Mouse (Mus musculus) kidney, embryonic 16.5 days (tissue): ENCODE measurements around the gene Ube2j2. TPM values are rescaled to one million over a fixed set of nuclear protein-coding genes. Genes with fewer than 3 reads are reported as not detected.

Experiments
- ATAC-seq: fragments of 200-750 bp; cut with Nextera tagmentation; 2 replicates; pipeline ENCODE4 v1.8.0; 2017; ENCODE audit warnings: moderate TSS enrichment; ENCODE audit not compliant: low FRiP score, low TSS enrichment
- H3K27ac ChIP-seq: fragments of 300-500 bp; sonication (generic); 2 replicates; pipeline ENCODE4 v1.5.1; 2014; ENCODE audit warnings: low read length
- H3K27me3 ChIP-seq: fragments of 300-500 bp; sonication (generic); 2 replicates; pipeline ENCODE4 v1.6.1; 2014; ENCODE audit warnings: low read length, control low read depth, mixed read lengths; ENCODE audit not compliant: insufficient read depth
- H3K36me3 ChIP-seq: fragments of 300-500 bp; sonication (generic); 2 replicates; pipeline ENCODE4 v1.6.1; 2014; ENCODE audit warnings: low read length, control low read depth, mixed read lengths; ENCODE audit not compliant: insufficient read depth
- H3K4me1 ChIP-seq: fragments of 300-500 bp; sonication (generic); 2 replicates; pipeline ENCODE4 v1.6.1; 2014; ENCODE audit warnings: low read length, control low read depth, mixed read lengths; ENCODE audit not compliant: insufficient read depth
- H3K4me2 ChIP-seq: fragments of 300-500 bp; sonication (generic); replicated peaks from 2 replicates; pipeline ENCODE4 v1.6.1; 2014; ENCODE audit warnings: low read depth, low read length
- H3K4me3 ChIP-seq: fragments of 300-500 bp; sonication (generic); 2 replicates; pipeline ENCODE4 v1.5.1; 2014; ENCODE audit warnings: mild to moderate bottlenecking, low read length
- H3K9ac ChIP-seq: fragments of 300-500 bp; sonication (generic); replicated peaks from 2 replicates; pipeline ENCODE4 v1.6.1; 2014; ENCODE audit warnings: low read length
- H3K9me3 ChIP-seq: fragments of 300-500 bp; sonication (generic); 2 replicates; pipeline ENCODE4 v1.6.1; 2016; ENCODE audit warnings: low read length, control low read depth
- WGBS: fragments of 180-500 bp; shearing (Covaris S2); extraction: QIAGEN DNeasy Blood & Tissue Kit; methylation state at CpG from one replicate; pipeline ENCODE4 v1.1.7; 2014; 5-methylcytosine and 5-hydroxymethylcytosine counted together
- polyA plus RNA-seq: library from polyadenylated mRNA; unstranded; fragments of >200 nt; fragmentation: Nextera tagmentation; extraction: Ambion mirVana; gene quantifications from 2 replicates; pipeline ENCODE4 v1.2.1, GENCODE M21; 2015

Ube2j2 gene
- polyA plus RNA-seq, 1 experiment from 2014 or later = 102 TPM

DNA sequence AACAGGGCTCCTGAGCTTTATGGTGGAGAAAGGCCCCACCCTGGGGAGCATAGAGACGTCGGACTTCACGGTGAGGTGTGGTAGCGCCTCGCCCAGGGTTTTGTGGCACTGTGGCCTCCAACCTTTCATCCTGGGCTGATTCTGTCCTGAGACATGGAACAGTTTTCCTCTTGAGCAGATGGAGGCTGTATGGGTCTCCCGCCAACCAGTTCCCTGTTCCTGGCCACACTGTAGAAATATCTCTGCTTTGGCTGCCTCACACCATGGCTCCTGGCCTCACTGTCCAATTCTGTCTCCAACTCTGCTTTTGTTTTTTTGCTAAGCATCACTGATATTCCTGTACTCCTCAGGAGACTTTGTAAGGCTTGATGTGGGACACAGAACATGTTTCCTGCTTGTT is 11.9 kb downstream of the Ube2j2 start:
- Histone ChIP-seq H3K9ac (no peak overlapping the region), H3K27me3 (no peaks in the 10 kb centered on the region), H3K4me2 (no peak overlapping the region), H3K27ac (no peak overlapping the region), H3K36me3 (peaks cover 56% of the 10 kb centered on the region), H3K4me3 (no peak overlapping the region), H3K9me3 (no peaks in the 10 kb centered on the region), H3K4me1 (no peaks in the 10 kb centered on the region)
- no peak for ATAC-seq
- WGBS = 94% methylated on average over 6 of the region's 6 CpGs

DNA sequence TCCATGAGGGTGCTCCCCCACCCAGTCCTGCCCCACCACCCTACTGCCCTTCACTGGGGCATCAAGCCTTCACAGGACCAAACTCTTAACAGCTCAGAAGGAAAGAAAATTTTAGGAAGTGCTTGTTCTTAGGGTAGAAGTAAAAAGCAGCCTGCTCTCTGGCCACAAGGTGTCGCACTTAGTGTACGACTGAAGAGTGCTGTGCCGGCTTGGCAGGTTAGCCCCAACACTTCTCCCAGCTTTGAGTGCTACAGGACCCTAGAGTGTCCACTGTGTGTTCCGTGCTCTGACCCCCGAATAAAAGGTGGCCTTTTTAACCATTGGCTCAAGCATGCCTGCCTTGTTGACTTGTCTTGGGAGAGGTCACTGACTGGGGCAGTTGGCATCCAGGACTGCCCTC is 15.6 kb downstream of the Ube2j2 start:
- Histone ChIP-seq H3K27me3 (no peaks in the 10 kb centered on the region), H3K4me2 (no peak overlapping the region), H3K9ac (no peak overlapping the region), H3K27ac (no peak overlapping the region), H3K36me3 (peaks cover 34% of the 10 kb centered on the region), H3K9me3 (no peaks in the 10 kb centered on the region), H3K4me3 (no peak overlapping the region), H3K4me1 (peaks cover 23% of the 10 kb centered on the region)
- WGBS = 3% methylated on average over 5 of the region's 5 CpGs
- ATAC-seq = peak; percentile 50

DNA sequence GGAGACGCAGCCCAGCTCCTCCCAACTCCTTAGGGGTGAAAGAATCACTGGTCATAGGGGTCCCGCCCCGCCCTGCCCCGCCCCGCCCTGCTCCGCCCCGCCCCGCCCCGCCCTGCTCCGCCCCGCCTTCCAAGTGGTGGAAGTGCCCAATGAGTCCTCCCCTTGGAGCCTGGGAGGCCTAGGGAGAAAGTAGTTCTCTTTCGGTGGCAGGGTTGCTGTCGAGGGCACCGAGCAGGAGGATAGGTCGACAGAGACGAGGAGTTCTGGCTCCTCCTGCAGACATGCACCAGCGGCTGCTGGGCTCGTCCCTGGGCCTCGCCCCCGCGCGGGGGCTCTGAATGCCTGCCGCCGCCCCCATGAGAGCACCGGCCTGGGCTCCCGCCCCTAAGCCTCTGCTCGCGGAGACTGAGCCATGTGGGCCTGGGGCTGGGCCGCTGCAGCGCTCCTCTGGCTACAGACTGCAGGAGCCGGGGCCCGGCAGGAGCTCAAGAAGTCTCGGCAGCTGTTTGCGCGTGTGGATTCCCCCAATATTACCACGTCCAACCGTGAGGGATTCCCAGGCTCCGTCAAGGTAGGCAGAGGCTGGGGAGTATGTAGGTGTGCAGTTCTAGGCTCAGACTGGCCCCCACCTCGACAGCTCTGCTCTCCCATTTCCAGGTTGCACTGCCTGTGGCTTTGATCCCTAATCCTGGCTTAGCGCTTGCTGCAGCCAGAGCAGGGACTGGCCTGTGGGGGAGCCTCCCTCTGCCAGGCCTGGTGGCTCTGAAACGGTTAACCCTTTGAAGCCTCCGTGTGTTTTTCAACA is 18.7 kb downstream of the Ube2j2 start, which contains the start of gene C1qtnf12:
TSS of gene C1qtnf12 (plus strand) at position 152 of the 805 bp plus-strand sequence.
- Histone ChIP-seq H3K27ac (peak within 1 kb of the TSS; percentile 86), H3K27me3 (no peaks in the 10 kb centered on the region), H3K9ac (peak within 1 kb of the TSS; percentile 75), H3K4me2 (peak within 1 kb of the TSS; percentile 89), H3K36me3 (peaks cover 36% of the 10 kb centered on the region), H3K9me3 (no peaks in the 10 kb centered on the region), H3K4me3 (peak within 1 kb of the TSS; percentile 62), H3K4me1 (peaks cover 23% of the 10 kb centered on the region)
- ATAC-seq = peak; percentile 89
- WGBS = 1% methylated on average over 31 of the region's 42 CpGs

GRCm38 (mm10) chr4:155963106-155963505 is 19.5 kb downstream of the Ube2j2 start:
- WGBS = 37% methylated on average over 7 of the region's 7 CpGs

GRCm38 (mm10) chr4:155964396-155964795 is 20.8 kb downstream of the Ube2j2 start:
- Histone ChIP-seq H3K4me2 (no peak overlapping the region), H3K4me1 (peaks cover 34% of the 10 kb centered on the region), H3K36me3 (peaks cover 26% of the 10 kb centered on the region), H3K9ac (no peak overlapping the region), H3K27me3 (no peaks in the 10 kb centered on the region), H3K9me3 (no peaks in the 10 kb centered on the region), H3K4me3 (no peak overlapping the region), H3K27ac (no peak overlapping the region)
- 90% methylated on average over 11 of the region's 11 CpGs for WGBS
- ATAC-seq = no peak

More at GRCm38 (mm10) chr4:155963106-155963505, 19.5 kb downstream of the Ube2j2 start:
- Histone ChIP-seq H3K9ac (peak overlapping the region; percentile 75), H3K27ac (peak overlapping the region; percentile 13; the same call in 1 of the 2 replicates), H3K4me1 (peaks cover 23% of the 10 kb centered on the region), H3K4me2 (peak overlapping the region; percentile 89), H3K4me3 (peak overlapping the region; percentile 62), H3K36me3 (peaks cover 29% of the 10 kb centered on the region), H3K27me3 (no peaks in the 10 kb centered on the region), H3K9me3 (no peaks in the 10 kb centered on the region)
- no peak for ATAC-seq

DNA sequence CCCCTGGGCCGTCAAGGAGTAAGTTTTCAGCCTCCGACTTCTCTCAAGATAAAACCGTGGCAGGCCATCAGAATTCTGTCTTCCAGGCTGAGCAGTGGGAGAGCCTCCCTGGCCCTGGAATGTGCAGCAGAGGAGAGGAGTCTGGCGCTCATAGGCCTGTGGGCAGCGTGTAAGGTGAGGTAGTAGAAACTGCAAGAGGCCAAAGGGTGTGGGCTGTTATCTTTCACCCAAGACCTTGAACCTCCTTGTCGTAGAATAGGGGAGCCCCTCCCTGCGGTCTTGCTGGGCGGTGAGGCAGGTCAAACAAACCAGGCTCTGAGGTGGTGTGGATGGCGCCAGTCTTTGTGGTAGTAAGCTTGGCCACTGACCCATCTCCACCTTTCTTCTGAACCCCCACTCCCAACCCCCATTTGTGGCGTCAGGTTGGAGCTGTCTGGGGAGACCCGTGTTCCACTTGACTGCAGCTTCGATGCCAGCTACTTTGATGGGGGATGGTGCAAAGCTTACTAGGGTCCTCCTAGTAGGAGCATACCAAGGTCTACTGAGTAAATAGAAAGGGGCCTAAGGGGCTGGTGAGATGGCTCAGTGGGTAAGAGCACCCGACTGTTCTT is 25.5 kb downstream of the Ube2j2 start:
- H3K4me1 ChIP-seq = peaks cover 35% of the 10 kb centered on the region
- peak overlapping the region; percentile 82 for H3K27ac ChIP-seq
- no peaks in the 10 kb centered on the region for H3K27me3 ChIP-seq
- WGBS = 38% methylated on average over 13 of the region's 13 CpGs
- peaks cover 23% of the 10 kb centered on the region for H3K36me3 ChIP-seq
- peak; percentile 82 for ATAC-seq
- H3K9ac ChIP-seq = peak overlapping the region; percentile 20; the same call in 1 of the 2 replicates
- H3K4me3 ChIP-seq = no peak overlapping the region
- 0 out of 2 replicates have a peak overlapping the region, but pooled peaks have one; percentile 2 for H3K4me2 ChIP-seq
- H3K9me3 ChIP-seq = no peaks in the 10 kb centered on the region

DNA sequence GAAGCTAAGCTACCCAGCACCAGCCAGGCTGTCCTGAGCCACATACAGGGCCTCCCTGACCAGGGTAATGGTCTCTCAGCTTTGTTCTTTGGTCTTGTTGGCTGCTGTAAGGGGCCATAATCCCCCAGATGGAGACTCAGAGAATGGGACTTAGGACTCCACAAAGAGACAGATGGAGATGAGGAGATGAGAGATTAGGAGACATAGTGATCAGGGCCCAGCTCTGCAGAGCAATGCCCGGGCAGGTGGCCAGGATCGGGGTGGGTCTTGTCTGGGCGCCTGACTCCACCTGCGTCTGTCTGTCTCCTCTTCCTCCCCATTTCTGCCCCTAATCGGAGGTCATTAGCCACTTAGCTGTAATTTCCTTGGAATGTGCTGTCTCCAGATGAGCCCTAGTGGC is 26.7 kb downstream of the Ube2j2 start:
- H3K9me3 ChIP-seq = no peaks in the 10 kb centered on the region
- WGBS = 69% methylated on average over 5 of the region's 5 CpGs
- H3K4me1 ChIP-seq = peaks cover 35% of the 10 kb centered on the region
- no peak overlapping the region for H3K4me2 ChIP-seq
- H3K27me3 ChIP-seq = no peaks in the 10 kb centered on the region
- H3K36me3 ChIP-seq = peaks cover 15% of the 10 kb centered on the region
- peak overlapping the region; percentile 76; the same call in 1 of the 2 replicates for H3K27ac ChIP-seq
- H3K9ac ChIP-seq = no peak overlapping the region
- no peak for ATAC-seq
- H3K4me3 ChIP-seq = no peak overlapping the region

GRCm38 (mm10) chr4:155972651-155973050 is 29.0 kb downstream of the Ube2j2 start:
- 51% methylated on average over 6 of the region's 6 CpGs for WGBS
- Histone ChIP-seq H3K27me3 (no peaks in the 10 kb centered on the region), H3K36me3 (no peaks in the 10 kb centered on the region), H3K9me3 (0 out of 2 replicates have a peak, but pooled peaks cover 4% of the 10 kb centered on the region), H3K27ac (peak overlapping the region; percentile 44), H3K4me1 (peaks cover 35% of the 10 kb centered on the region), H3K4me3 (no peak overlapping the region), H3K4me2 (no peak overlapping the region), H3K9ac (no peak overlapping the region)
- ATAC-seq = no peak

GRCm38 (mm10) chr4:155973239-155973638 is 29.6 kb downstream of the Ube2j2 start:
- 39% methylated on average over 2 of the region's 2 CpGs for WGBS
- no peaks in the 10 kb centered on the region for H3K36me3 ChIP-seq
- H3K4me3 ChIP-seq = no peak overlapping the region
- H3K4me1 ChIP-seq = peaks cover 35% of the 10 kb centered on the region
- 0 out of 2 replicates have a peak, but pooled peaks cover 4% of the 10 kb centered on the region for H3K9me3 ChIP-seq
- no peak overlapping the region for H3K4me2 ChIP-seq
- H3K9ac ChIP-seq = no peak overlapping the region
- H3K27me3 ChIP-seq = no peaks in the 10 kb centered on the region
- ATAC-seq = peak; percentile 79
- peak overlapping the region; percentile 44 for H3K27ac ChIP-seq
